Mouse (Mus musculus) hindbrain, embryonic 15.5 days (tissue): ENCODE results near the gene Cln3. TPM values are rescaled to one million over a fixed set of nuclear protein-coding genes. Genes with fewer than 3 reads are reported as not detected.

ENCODE experiments used
- ATAC-seq: fragments of 200-750 bp; cut with Nextera tagmentation; 2 replicates; pipeline ENCODE4 v1.8.0; 2017; ENCODE audit warnings: low read depth, moderate number of reproducible peaks, moderate TSS enrichment; ENCODE audit not compliant: low FRiP score
- H3K27ac ChIP-seq: fragments of 300-500 bp; sonication (generic); replicated peaks from 2 replicates; pipeline ENCODE4 v1.5.1; 2015; ENCODE audit warnings: mild to moderate bottlenecking, inconsistent platforms
- H3K27me3 ChIP-seq: fragments of 300-500 bp; sonication (generic); 2 replicates; pipeline ENCODE4 v1.6.1; 2015; ENCODE audit warnings: control low read depth, inconsistent platforms
- H3K36me3 ChIP-seq: fragments of 300-500 bp; sonication (generic); 2 replicates; pipeline ENCODE4 v1.6.1; 2015; ENCODE audit warnings: control low read depth, inconsistent platforms
- H3K4me1 ChIP-seq: fragments of 300-500 bp; sonication (generic); replicated peaks from 2 replicates; pipeline ENCODE4 v1.6.1; 2015; ENCODE audit warnings: control low read depth, inconsistent platforms
- H3K4me2 ChIP-seq: fragments of 300-500 bp; sonication (generic); 2 replicates; pipeline ENCODE4 v1.6.1; 2015; ENCODE audit warnings: moderate library complexity, mild to moderate bottlenecking, inconsistent platforms
- H3K4me3 ChIP-seq: fragments of 300-500 bp; sonication (generic); 2 replicates; pipeline ENCODE4 v1.5.1; 2015; ENCODE audit warnings: mild to moderate bottlenecking, inconsistent platforms
- H3K9ac ChIP-seq: fragments of 300-500 bp; sonication (generic); 2 replicates; pipeline ENCODE4 v1.6.1; 2015; ENCODE audit warnings: inconsistent platforms
- H3K9me3 ChIP-seq: fragments of 300-500 bp; sonication (generic); 2 replicates; pipeline ENCODE4 v1.6.1; 2016; ENCODE audit warnings: control low read depth, inconsistent platforms
- WGBS: fragments of 180-500 bp; shearing (Covaris S2); methylation state at CpG from one replicate; pipeline ENCODE4 v1.1.7; 2015; 5-methylcytosine and 5-hydroxymethylcytosine counted together
- polyA plus RNA-seq: library from polyadenylated mRNA; unstranded; fragments of >200 nt; fragmentation: Nextera tagmentation; extraction: Ambion mirVana; gene quantifications from 2 replicates; pipeline ENCODE4 v1.2.1, GENCODE M21; 2015

Cln3 gene
- polyA plus RNA-seq = 33.4 and 37.2 TPM in 2 replicates

- Histone ChIP-seq H3K27ac (no peak within 1 kb of the TSS), H3K4me2 (no peak within 1 kb of the TSS), H3K4me1 (peaks cover 22% of the 10 kb centered on the region), H3K27me3 (peaks cover 3% of the 10 kb centered on the region), H3K36me3 (no peaks in the 10 kb centered on the region), H3K4me3 (no peak within 1 kb of the TSS), H3K9ac (no peak within 1 kb of the TSS), H3K9me3 (no peaks in the 10 kb centered on the region)
- ATAC-seq = no peak
- WGBS = 76% methylated on average over 6 of the region's 6 CpGs
Observed at GRCm38 (mm10) chr7:126585717-126586116, at the start of gene Cln3. Gene Cln3 (minus strand): TSS chr7:126585817.

GRCm38 (mm10) chr7:126635375-126635774 is 49.8 kb upstream of the Cln3 start:
- Histone ChIP-seq H3K27ac (no peak overlapping the region), H3K9me3 (no peaks in the 10 kb centered on the region), H3K4me1 (no peaks in the 10 kb centered on the region), H3K27me3 (no peaks in the 10 kb centered on the region), H3K9ac (no peak overlapping the region), H3K4me3 (no peak overlapping the region), H3K36me3 (no peaks in the 10 kb centered on the region), H3K4me2 (no peak overlapping the region)
- no peak for ATAC-seq

- WGBS = 97% methylated on average over 2 of the region's 2 CpGs
- H3K27ac ChIP-seq = no peak overlapping the region
- H3K27me3 ChIP-seq = no peaks in the 10 kb centered on the region
- H3K9ac ChIP-seq = no peak overlapping the region
- H3K4me3 ChIP-seq = no peak overlapping the region
- no peak overlapping the region for H3K4me2 ChIP-seq
- no peaks in the 10 kb centered on the region for H3K36me3 ChIP-seq
- H3K9me3 ChIP-seq = no peaks in the 10 kb centered on the region
- no peak for ATAC-seq
- no peaks in the 10 kb centered on the region for H3K4me1 ChIP-seq
Observed at GRCm38 (mm10) chr7:126632478-126632877, 46.9 kb upstream of the Cln3 start.

- WGBS = 96% methylated on average over 4 of the region's 4 CpGs
- H3K4me3 ChIP-seq = no peak within 1 kb of the TSS
- no peaks in the 10 kb centered on the region for H3K4me1 ChIP-seq
- no peak within 1 kb of the TSS for H3K27ac ChIP-seq
- no peak for ATAC-seq
- H3K9me3 ChIP-seq = no peaks in the 10 kb centered on the region
- H3K36me3 ChIP-seq = no peaks in the 10 kb centered on the region
- H3K27me3 ChIP-seq = no peaks in the 10 kb centered on the region
- no peak within 1 kb of the TSS for H3K9ac ChIP-seq
- H3K4me2 ChIP-seq = no peak within 1 kb of the TSS
Observed at GRCm38 (mm10) chr7:126630824-126631518, 45.4 kb upstream of the Cln3 start, which contains the start of gene Nupr1. Gene Nupr1 (minus strand): TSS chr7:126630861.

GRCm38 (mm10) chr7:126629915-126630314 is 44.3 kb upstream of the Cln3 start:
- Histone ChIP-seq H3K27me3 (no peaks in the 10 kb centered on the region), H3K9me3 (no peaks in the 10 kb centered on the region), H3K27ac (no peak overlapping the region), H3K36me3 (no peaks in the 10 kb centered on the region), H3K4me3 (no peak overlapping the region), H3K4me1 (no peaks in the 10 kb centered on the region), H3K4me2 (no peak overlapping the region), H3K9ac (no peak overlapping the region)
- 27% methylated on average over 3 of the region's 3 CpGs for WGBS
- no peak for ATAC-seq

- no peaks in the 10 kb centered on the region for H3K27me3 ChIP-seq
- no peak overlapping the region for H3K9ac ChIP-seq
- H3K9me3 ChIP-seq = no peaks in the 10 kb centered on the region
- no peak overlapping the region for H3K4me3 ChIP-seq
- ATAC-seq = no peak
- no peak overlapping the region for H3K4me2 ChIP-seq
- H3K36me3 ChIP-seq = no peaks in the 10 kb centered on the region
- H3K4me1 ChIP-seq = no peaks in the 10 kb centered on the region
- no peak overlapping the region for H3K27ac ChIP-seq
- WGBS = 71% methylated on average over 6 of the region's 6 CpGs
Observed at GRCm38 (mm10) chr7:126628111-126628510, 42.5 kb upstream of the Cln3 start.

GRCm38 (mm10) chr7:126625807-126626600 is 40.4 kb upstream of the Cln3 start:
- no peak for ATAC-seq

GRCm38 (mm10) chr7:126625369-126625768 is 39.8 kb upstream of the Cln3 start:
- 45% methylated on average over 6 of the region's 6 CpGs for WGBS
- Histone ChIP-seq H3K27me3 (no peaks in the 10 kb centered on the region), H3K27ac (no peak overlapping the region), H3K9ac (no peak overlapping the region), H3K4me1 (no peaks in the 10 kb centered on the region), H3K4me2 (no peak overlapping the region), H3K4me3 (no peak overlapping the region), H3K9me3 (no peaks in the 10 kb centered on the region), H3K36me3 (no peaks in the 10 kb centered on the region)
- ATAC-seq = no peak

More at GRCm38 (mm10) chr7:126625807-126626600, 40.4 kb upstream of the Cln3 start:
- Histone ChIP-seq H3K4me3 (no peak overlapping the region), H3K9me3 (no peaks in the 10 kb centered on the region), H3K27ac (no peak overlapping the region), H3K9ac (no peak overlapping the region), H3K27me3 (no peaks in the 10 kb centered on the region), H3K36me3 (no peaks in the 10 kb centered on the region), H3K4me1 (no peaks in the 10 kb centered on the region), H3K4me2 (no peak overlapping the region)
- 87% methylated on average over 3 of the region's 3 CpGs for WGBS

GRCm38 (mm10) chr7:126624774-126625173 is 39.2 kb upstream of the Cln3 start:
- 71% methylated on average over 16 of the region's 16 CpGs for WGBS
- H3K4me1 ChIP-seq = no peaks in the 10 kb centered on the region
- no peak for ATAC-seq

GRCm38 (mm10) chr7:126623381-126623780 is 37.8 kb upstream of the Cln3 start:
- Histone ChIP-seq H3K9ac (no peak overlapping the region), H3K4me3 (no peak overlapping the region), H3K4me1 (no peaks in the 10 kb centered on the region), H3K36me3 (no peaks in the 10 kb centered on the region), H3K27me3 (no peaks in the 10 kb centered on the region), H3K4me2 (no peak overlapping the region), H3K9me3 (no peaks in the 10 kb centered on the region), H3K27ac (no peak overlapping the region)
- ATAC-seq = no peak
- 86% methylated on average over 1 of the region's 1 CpGs for WGBS

More at GRCm38 (mm10) chr7:126624774-126625173, 39.2 kb upstream of the Cln3 start:
- Histone ChIP-seq H3K27me3 (no peaks in the 10 kb centered on the region), H3K27ac (no peak overlapping the region), H3K36me3 (no peaks in the 10 kb centered on the region), H3K9ac (no peak overlapping the region), H3K4me3 (no peak overlapping the region), H3K9me3 (no peaks in the 10 kb centered on the region), H3K4me2 (0 out of 2 replicates have a peak overlapping the region, but pooled peaks have one; percentile 6)

- H3K27ac ChIP-seq = no peak overlapping the region
- H3K27me3 ChIP-seq = no peaks in the 10 kb centered on the region
- ATAC-seq = no peak
- no peak overlapping the region for H3K4me3 ChIP-seq
- H3K9me3 ChIP-seq = no peaks in the 10 kb centered on the region
- WGBS = 81% methylated on average over 9 of the region's 9 CpGs
- no peaks in the 10 kb centered on the region for H3K36me3 ChIP-seq
- H3K4me2 ChIP-seq = no peak overlapping the region
- no peaks in the 10 kb centered on the region for H3K4me1 ChIP-seq
- no peak overlapping the region for H3K9ac ChIP-seq
Observed at GRCm38 (mm10) chr7:126621452-126622359, 36.1 kb upstream of the Cln3 start.
